Mouse (Mus musculus) heart, postnatal 0 days (tissue): ENCODE measurements at regions not wholly inside any gene's neighbourhood (a gene's known extent, or its start where the extent isn't known, plus 50 kb on each side); places are given as distances from the start of the nearest gene placed in this dataset.

Experiments
- ATAC-seq: fragments of 200-750 bp; cut with Nextera tagmentation; 2 replicates; pipeline ENCODE4 v1.8.0; 2017; ENCODE audit warnings: low read depth, moderate number of reproducible peaks, moderate library complexity; ENCODE audit not compliant: insufficient read depth
- DNase-seq: peaks from one replicate; pipeline ENCODE4 v3.0.0-alpha.2; 2016; ENCODE audit warnings: low spot score
- H3K27ac ChIP-seq: fragments of 300-500 bp; sonication (generic); 2 replicates; pipeline ENCODE4 v1.5.1; 2014; ENCODE audit warnings: low read depth, mild to moderate bottlenecking
- H3K27me3 ChIP-seq: fragments of 300-500 bp; sonication (generic); 2 replicates; pipeline ENCODE4 v1.6.1; 2014; ENCODE audit warnings: low read length, mixed read lengths; ENCODE audit not compliant: control insufficient read depth, insufficient read depth
- H3K36me3 ChIP-seq: fragments of 300-500 bp; sonication (generic); replicated peaks from 2 replicates; pipeline ENCODE4 v1.6.1; 2014; ENCODE audit warnings: low read length, mixed read lengths; ENCODE audit not compliant: control insufficient read depth, insufficient read depth
- H3K4me1 ChIP-seq: fragments of 300-500 bp; sonication (generic); 2 replicates; pipeline ENCODE4 v1.6.1; 2014; ENCODE audit warnings: antibody characterized with exemption; ENCODE audit not compliant: control insufficient read depth, insufficient read depth
- H3K4me2 ChIP-seq: fragments of 300-500 bp; sonication (generic); 2 replicates; pipeline ENCODE4 v1.6.1; 2014; ENCODE audit warnings: low read depth, mild to moderate bottlenecking, low read length, moderate library complexity
- H3K4me3 ChIP-seq: fragments of 300-500 bp; sonication (generic); 2 replicates; pipeline ENCODE4 v1.5.1; 2014; ENCODE audit warnings: low read depth, low read length
- H3K9ac ChIP-seq: fragments of 300-500 bp; sonication (generic); replicated peaks from 2 replicates; pipeline ENCODE4 v1.6.1; 2014; ENCODE audit warnings: low read depth, low read length, mixed read lengths
- H3K9me3 ChIP-seq: fragments of 300-500 bp; sonication (generic); replicated peaks from 2 replicates; pipeline ENCODE4 v1.6.1; 2016; ENCODE audit warnings: low read length; ENCODE audit not compliant: control insufficient read depth
- CTCF ChIP-seq: IDR thresholded peaks from 2 replicates; pipeline ENCODE4 v1.5.1; 2016; ENCODE audit warnings: antibody characterized with exemption, control low read depth, low read depth
- EP300 ChIP-seq: IDR thresholded peaks from 2 replicates; pipeline ENCODE4 v1.6.1; 2016; ENCODE audit warnings: antibody characterized with exemption, low read depth
- WGBS: fragments of 180-500 bp; shearing (Covaris S2); extraction: QIAGEN DNeasy Blood & Tissue Kit; methylation state at CpG from one replicate; pipeline ENCODE4 v1.1.7; 2014; 5-methylcytosine and 5-hydroxymethylcytosine counted together

- 40% methylated on average over 2 of the region's 2 CpGs for WGBS
- no peak for ATAC-seq
Measured at GRCm38 (mm10) chr15:62524135-62524534, 1320.8 kb downstream of the Gsdmc2 start.

GRCm38 (mm10) chr15:62513462-62513861, 1331.5 kb downstream of the Gsdmc2 start:
- WGBS, result 24% methylated on average over 1 of the region's 1 CpGs
- peak; percentile 87 for DNase-seq
- peak; percentile 98 for ATAC-seq
- TF ChIP-seq EP300 (peak; percentile 99), CTCF (no peak)
- Histone ChIP-seq H3K4me2 (no peak overlapping the region), H3K9me3 (no peaks in the 10 kb centered on the region), H3K4me3 (no peak overlapping the region), H3K36me3 (no peaks in the 10 kb centered on the region), H3K27ac (peak overlapping the region; percentile 73), H3K4me1 (peaks cover 11% of the 10 kb centered on the region; the same call in 1 of the 2 replicates), H3K27me3 (no peaks in the 10 kb centered on the region), H3K9ac (no peak overlapping the region)

More at GRCm38 (mm10) chr15:62524135-62524534, 1320.8 kb downstream of the Gsdmc2 start:
- Histone ChIP-seq H3K4me3 (no peak overlapping the region), H3K4me2 (no peak overlapping the region), H3K9ac (no peak overlapping the region), H3K27me3 (no peaks in the 10 kb centered on the region), H3K36me3 (no peaks in the 10 kb centered on the region), H3K4me1 (no peaks in the 10 kb centered on the region), H3K27ac (no peak overlapping the region), H3K9me3 (no peaks in the 10 kb centered on the region)
- peak; percentile 27 for DNase-seq
- TF ChIP-seq CTCF (no peak), EP300 (no peak)

- H3K27me3 ChIP-seq, result no peaks in the 10 kb centered on the region
- no peak overlapping the region for H3K4me3 ChIP-seq
- no peak overlapping the region for H3K4me2 ChIP-seq
- ATAC-seq (no peak), DNase-seq (no peak)
- TF ChIP-seq EP300 (no peak), CTCF (no peak)
- no peak overlapping the region for H3K27ac ChIP-seq
- no peaks in the 10 kb centered on the region for H3K36me3 ChIP-seq
- H3K9me3 ChIP-seq, result no peaks in the 10 kb centered on the region
- 84% methylated on average over 2 of the region's 2 CpGs for WGBS
- H3K9ac ChIP-seq, result no peak overlapping the region
- peaks cover 11% of the 10 kb centered on the region; the same call in 1 of the 2 replicates for H3K4me1 ChIP-seq
Measured at GRCm38 (mm10) chr15:62511461-62511860, 1333.5 kb downstream of the Gsdmc2 start.

GRCm38 (mm10) chr15:62503866-62504265, 1341.1 kb downstream of the Gsdmc2 start:
- 70% methylated on average over 3 of the region's 3 CpGs for WGBS
- no peak for ATAC-seq
- no peak for TF ChIP-seq EP300
- Histone ChIP-seq H3K4me1 (no peaks in the 10 kb centered on the region), H3K4me3 (no peak overlapping the region), H3K9ac (no peak overlapping the region), H3K9me3 (no peaks in the 10 kb centered on the region), H3K4me2 (no peak overlapping the region), H3K36me3 (no peaks in the 10 kb centered on the region), H3K27ac (no peak overlapping the region), H3K27me3 (no peaks in the 10 kb centered on the region)
- DNase-seq, result no peak

GRCm38 (mm10) chr15:62500966-62501365, 1344.0 kb downstream of the Gsdmc2 start:
- H3K4me2 ChIP-seq, result no peak overlapping the region
- DNase-seq (peak; percentile 30), ATAC-seq (peak; percentile 58; the same call in 1 of the 2 replicates)
- H3K27ac ChIP-seq, result no peak overlapping the region
- H3K36me3 ChIP-seq, result no peaks in the 10 kb centered on the region
- TF ChIP-seq EP300 (no peak), CTCF (no peak)
- 38% methylated on average over 4 of the region's 4 CpGs for WGBS
- 0 out of 2 replicates have a peak, but pooled peaks cover 3% of the 10 kb centered on the region for H3K27me3 ChIP-seq
- H3K4me1 ChIP-seq, result peaks cover 4% of the 10 kb centered on the region; the same call in 1 of the 2 replicates
- no peaks in the 10 kb centered on the region for H3K9me3 ChIP-seq
- no peak overlapping the region for H3K4me3 ChIP-seq
- no peak overlapping the region for H3K9ac ChIP-seq

- ATAC-seq (no peak), DNase-seq (no peak)
- no peak overlapping the region for H3K9ac ChIP-seq
- H3K36me3 ChIP-seq, result no peaks in the 10 kb centered on the region
- no peak overlapping the region for H3K4me3 ChIP-seq
- WGBS, result 65% methylated on average over 2 of the region's 2 CpGs
- H3K27ac ChIP-seq, result no peak overlapping the region
- H3K4me1 ChIP-seq, result peaks cover 4% of the 10 kb centered on the region; the same call in 1 of the 2 replicates
- H3K9me3 ChIP-seq, result no peaks in the 10 kb centered on the region
- no peak for TF ChIP-seq EP300
- no peak for TF ChIP-seq CTCF
- 0 out of 2 replicates have a peak, but pooled peaks cover 3% of the 10 kb centered on the region for H3K27me3 ChIP-seq
- no peak overlapping the region for H3K4me2 ChIP-seq
Measured at GRCm38 (mm10) chr15:62500522-62500921, 1344.5 kb downstream of the Gsdmc2 start.
